Mouse (Mus musculus) adrenal gland, postnatal 14 days (tissue): ENCODE measurements around the gene Hoxa5. TPM values are rescaled to one million over a fixed set of nuclear protein-coding genes. Genes with fewer than 3 reads are reported as not detected.
A peak's percentile ranks its signal among the peaks of the same experiment; 100 is the strongest.

Experiments used
- DNase-seq: peaks from one replicate; pipeline ENCODE4 v3.0.0; 2021; ENCODE audit warnings: mixed read lengths
- total RNA-seq: library from RNA; stranded (reverse); gene quantifications from 2 replicates; pipeline ENCODE4 v1.2.3, GENCODE M21; 2021

Hoxa5 gene
- total RNA-seq, 1 experiment from 2014 or later, result 25.8 TPM

DNA sequence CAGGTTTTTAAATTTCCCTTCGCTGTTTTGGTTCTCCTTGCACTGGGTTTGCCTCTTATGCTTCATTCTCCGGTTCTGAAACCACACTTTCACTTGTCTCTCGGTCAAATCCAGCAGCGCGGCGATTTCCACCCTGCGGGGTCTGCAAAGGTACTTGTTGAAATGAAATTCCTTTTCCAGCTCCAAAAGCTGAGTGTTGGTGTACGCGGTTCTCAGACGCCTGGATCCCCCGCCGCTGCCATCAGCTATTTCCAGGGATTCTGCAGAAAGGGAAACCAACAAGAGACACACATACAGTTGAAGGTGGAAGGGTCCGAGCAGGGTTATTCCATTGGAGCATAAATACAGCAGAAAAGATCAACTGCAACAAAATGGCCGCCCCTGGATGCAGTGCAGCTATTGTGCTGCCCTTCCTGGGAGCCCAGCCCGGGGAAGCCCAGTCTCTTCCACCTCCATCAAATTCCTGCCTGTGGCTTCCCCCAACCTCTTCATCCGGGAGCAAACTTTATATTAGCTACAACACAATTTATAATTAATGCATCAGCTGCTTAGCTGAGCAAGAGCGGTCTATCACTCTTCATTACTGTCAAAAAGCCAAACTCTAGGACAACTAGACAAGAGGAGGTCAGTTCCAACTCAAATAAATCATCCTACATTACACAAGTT lies 40.9 kb downstream of the Hoxa5 start:
- DNase-seq, result peak; percentile 61

DNA sequence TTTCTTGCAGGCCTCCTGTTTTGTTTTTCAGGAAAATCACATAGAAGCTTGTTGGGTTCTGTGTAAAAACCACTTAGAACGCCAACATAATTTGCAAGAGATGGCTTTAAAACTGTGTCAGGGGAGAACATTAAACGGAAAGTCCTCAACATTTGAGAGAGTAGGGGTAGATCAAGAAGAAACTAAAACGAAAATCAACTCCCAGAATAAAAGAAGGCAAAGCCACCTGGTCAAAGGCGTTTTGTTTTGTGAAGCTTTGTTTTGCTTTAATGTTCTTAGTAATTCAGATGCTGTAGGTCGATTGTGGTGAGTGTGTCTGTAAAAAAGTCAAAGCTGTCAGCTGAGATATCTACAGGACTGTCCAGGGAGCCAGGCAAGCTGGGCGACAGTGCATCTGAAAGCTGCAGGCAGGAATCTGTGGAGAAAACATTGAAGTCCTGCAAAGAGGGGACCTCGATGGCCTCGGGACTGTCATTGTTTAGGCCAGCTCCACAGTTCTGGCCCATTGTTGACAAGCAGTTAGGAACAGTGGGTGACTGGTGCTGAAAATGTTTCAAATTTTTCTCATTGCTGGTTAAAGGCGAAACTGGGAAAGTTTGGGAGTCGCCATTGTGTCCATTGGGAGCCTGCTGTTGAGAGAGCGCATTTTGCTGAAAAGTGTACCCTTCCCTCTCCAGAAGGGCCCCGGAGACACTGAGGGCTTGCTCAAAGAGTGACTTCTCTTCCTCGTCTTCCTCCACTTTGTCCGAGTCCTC lies 41.6 kb downstream of the Hoxa5 start:
- DNase-seq, result peak; percentile 37

DNA sequence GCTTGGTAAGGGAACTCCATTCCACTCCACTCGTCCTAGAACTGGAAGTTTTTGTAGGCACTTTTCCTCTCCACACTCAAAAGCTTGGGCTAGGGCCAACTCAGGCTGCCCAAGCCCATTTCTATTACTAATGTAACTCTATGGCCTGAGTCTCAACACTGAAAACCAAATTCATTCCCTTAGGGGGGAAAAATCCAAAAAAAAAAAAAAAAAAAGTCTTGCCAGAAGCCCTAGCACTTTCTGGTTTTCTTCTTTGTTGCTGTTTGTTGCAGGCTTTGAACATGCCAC lies 42.4 kb downstream of the Hoxa5 start:
- DNase-seq, result peak; percentile 32

DNA sequence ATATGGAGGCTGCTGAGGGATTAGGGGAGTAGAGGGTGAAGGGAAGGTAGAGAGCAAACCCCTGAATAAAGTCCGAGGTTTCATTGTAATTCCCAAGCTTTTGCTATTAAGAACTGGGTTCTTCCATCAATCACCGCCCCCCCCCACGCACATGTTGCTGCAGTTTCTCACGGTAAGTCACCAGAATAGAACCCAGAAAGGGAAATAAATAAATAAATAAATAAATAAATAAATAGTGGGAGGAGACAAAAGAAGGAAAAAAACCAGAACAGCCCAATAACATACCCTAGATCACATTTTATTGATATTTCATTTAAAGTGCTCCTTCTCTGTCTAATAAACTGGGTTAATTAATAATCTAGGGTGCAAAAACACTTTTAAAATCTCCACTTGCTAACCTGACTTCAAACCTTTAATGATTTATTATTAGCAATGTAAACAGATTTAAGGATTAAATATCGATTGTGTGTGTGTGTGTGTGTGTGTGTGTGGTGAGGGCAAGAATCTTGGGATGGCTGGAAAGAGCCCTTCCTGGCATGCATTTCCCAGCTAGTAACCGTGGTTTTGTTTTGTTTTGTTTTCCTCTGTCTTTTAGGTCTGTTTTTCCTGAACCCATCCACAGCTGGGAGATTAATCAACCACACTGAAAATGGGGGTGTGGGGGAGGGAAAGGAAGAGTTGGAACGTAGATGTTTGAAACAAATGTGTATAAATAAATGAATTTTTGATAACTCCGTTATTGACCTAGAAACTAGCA lies 42.9 kb downstream of the Hoxa5 start:
- no peak for DNase-seq

DNA sequence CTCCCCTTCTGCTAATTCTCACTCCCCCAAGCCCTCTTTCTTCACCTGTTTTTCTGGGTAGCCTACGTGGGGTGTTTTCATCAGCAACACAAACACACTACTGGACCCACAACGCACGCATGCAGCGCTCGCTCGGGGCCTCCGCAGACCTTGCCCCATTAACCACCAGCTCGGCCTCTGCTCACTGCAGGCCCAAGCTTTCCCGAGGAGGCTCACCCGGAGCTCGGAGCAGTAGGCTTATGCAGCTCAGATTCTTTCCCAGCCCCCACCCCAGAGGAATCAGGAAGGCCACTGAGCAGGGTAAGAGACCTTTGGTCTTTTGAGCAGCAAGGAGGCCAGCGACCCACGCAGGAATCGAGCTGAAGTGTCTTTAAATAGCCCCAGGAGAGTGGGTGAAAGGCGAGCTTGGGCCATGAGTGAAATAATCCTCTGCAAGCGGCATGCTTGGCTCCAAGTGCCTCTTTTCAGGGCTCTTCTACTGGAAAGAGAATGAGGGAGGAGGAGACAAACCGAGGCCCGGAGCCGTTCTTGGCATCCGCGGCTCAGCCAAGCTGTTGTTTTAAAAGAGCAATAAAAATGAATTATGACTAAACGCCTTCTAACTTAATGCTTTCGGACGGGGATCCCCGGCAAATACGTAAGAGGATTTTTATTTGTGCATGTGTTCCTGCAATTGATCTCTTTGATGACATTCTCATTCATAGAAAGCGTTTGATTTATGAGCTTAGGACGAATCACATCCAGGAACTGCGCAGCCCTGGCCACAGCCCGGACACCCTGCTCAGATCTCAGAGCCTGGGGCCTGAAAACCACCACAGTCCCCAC lies 43.7 kb downstream of the Hoxa5 start:
- peak; percentile 76 for DNase-seq

- peak; percentile 61 for DNase-seq
Observed at GRCm38 (mm10) chr6:52159979-52160378, 44.4 kb downstream of the Hoxa5 start.

- peak; percentile 69 for DNase-seq
Observed at GRCm38 (mm10) chr6:52159164-52159761, 45.1 kb downstream of the Hoxa5 start.

DNA sequence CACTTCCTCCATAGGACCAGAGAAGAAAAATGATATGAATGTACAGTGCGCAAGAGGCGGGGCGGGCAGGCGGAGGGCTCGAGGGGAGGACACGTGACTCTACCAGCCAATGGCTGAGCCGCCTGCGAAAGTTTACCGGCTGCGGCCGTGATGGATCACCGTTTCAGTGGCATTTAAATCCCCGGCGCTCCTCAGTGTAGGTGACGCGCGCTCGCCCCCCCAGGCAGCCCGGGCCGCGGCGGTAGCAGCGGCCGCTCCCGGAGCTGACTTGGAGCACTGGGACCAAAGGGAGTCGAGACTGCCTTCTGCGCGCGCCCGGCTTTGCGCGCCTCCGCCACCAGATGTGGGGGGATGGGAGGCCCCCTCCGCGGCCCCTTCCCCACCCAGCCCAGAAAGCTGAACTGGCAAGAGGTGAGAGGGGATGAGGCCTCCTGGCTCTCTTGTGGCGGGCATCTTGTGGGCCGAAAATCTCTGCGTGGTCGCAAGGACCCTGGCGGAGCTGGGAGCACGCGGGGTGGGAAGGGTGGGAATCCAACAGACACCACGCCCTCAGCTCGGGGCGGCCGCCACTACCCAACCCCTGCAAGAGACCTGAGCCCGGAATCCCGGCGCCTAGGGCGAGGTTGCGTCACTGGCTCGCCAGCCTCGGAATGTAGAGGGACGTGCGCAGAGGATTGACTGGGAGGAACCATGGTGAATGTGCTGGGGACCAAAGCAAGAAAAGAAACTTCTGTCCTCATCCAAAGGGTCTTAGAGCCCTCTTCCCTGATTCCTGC lies 45.9 kb downstream of the Hoxa5 start, which contains the start of gene Hoxa1:
Gene Hoxa1, minus strand, starts transcription at position 42 of the 776 bp plus-strand sequence.
- DNase-seq, result peak; percentile 94

- DNase-seq, result peak; percentile 13
Observed at GRCm38 (mm10) chr6:52157466-52158275, 46.7 kb downstream of the Hoxa5 start.

DNA sequence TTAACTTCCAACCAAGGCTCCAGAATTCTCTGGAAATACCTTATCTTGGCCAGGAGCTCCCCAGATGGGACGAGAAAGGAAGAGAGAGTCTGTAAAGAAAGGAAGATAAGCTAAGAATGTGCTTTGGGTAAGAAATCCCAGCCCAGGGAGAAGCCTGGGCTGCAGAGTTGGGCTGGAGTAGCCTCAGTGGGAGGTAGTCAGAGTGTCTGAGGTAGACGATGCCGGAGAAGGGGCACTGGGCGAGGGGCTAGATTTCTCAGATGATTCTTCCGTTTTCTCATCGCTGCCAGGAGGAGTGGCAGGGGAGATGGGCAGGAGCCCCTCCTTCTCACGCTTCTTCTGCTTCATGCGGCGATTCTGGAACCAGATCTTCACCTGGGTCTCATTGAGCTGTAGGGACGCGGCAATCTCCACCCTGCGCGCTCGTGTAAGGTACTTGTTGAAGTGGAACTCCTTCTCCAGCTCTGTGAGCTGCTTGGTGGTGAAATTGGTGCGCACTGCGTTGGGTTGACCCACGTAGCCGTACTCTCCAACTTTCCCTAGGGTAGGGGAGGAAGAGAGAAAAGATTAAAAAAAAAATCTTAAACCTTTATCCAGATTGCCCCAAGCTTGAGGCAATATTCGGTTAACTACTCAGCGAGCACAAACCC lies 47.7 kb downstream of the Hoxa5 start:
- no peak for DNase-seq

DNA sequence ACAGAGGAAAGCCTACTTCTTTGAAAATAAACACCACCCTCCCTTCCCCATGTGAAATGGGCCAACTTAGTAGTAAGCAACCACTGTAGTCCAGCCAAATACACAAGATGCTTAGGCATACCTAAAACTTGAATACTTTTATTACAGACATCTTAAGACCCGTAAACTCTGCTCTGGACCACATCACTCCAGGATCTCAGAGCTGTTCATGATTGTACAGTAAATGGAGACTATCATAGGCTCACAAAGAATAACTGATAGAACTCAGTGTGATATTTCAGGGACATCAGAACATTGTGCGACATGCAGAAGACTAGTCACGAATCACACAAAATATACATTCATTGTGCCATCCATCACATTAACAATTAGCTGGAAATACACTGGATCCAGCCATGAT lies 48.9 kb downstream of the Hoxa5 start:
- DNase-seq, result no peak

- DNase-seq, result no peak
Observed at GRCm38 (mm10) chr6:52154044-52154443, 50.3 kb downstream of the Hoxa5 start.

- DNase-seq, result no peak
Observed at GRCm38 (mm10) chr6:52153270-52153669, 51.1 kb downstream of the Hoxa5 start.

GRCm38 (mm10) chr6:52152226-52153193 lies 51.9 kb downstream of the Hoxa5 start:
- no peak for DNase-seq
